Mouse (Mus musculus) skeletal muscle tissue, adult 2 months (tissue): ENCODE data around the gene Tent5c.

Source experiments
- DNase-seq: peaks from one replicate; pipeline ENCODE4 v3.0.0-alpha.2; 2012; ENCODE audit warnings: low read depth, low spot score

Tent5c gene

GRCm38 (mm10) chr3:100487046-100487445, 2.1 kb downstream of the Tent5c start:
- DNase-seq: no peak

GRCm38 (mm10) chr3:100485390-100486132, 3.6 kb downstream of the Tent5c start:
- no peak for DNase-seq

- no peak for DNase-seq
These were observed 6.0 kb downstream of the Tent5c start for GRCm38 (mm10) chr3:100482971-100483610.

- DNase-seq: no peak
These were observed 6.7 kb downstream of the Tent5c start for GRCm38 (mm10) chr3:100482324-100482911.

- DNase-seq: no peak
These were observed 8.7 kb downstream of the Tent5c start for GRCm38 (mm10) chr3:100480251-100481005.

- no peak for DNase-seq
These were observed 14.1 kb downstream of the Tent5c start for GRCm38 (mm10) chr3:100474950-100475472.

- no peak for DNase-seq
These were observed 14.6 kb downstream of the Tent5c start for GRCm38 (mm10) chr3:100474536-100474935.

GRCm38 (mm10) chr3:100473146-100473545, 16.0 kb downstream of the Tent5c start:
- DNase-seq: no peak

- DNase-seq: no peak
These were observed 18.2 kb downstream of the Tent5c start for GRCm38 (mm10) chr3:100470902-100471301.

GRCm38 (mm10) chr3:100470101-100470500, 19.0 kb downstream of the Tent5c start:
- DNase-seq: no peak

GRCm38 (mm10) chr3:100466551-100466950, 22.6 kb downstream of the Tent5c start:
- DNase-seq: no peak

GRCm38 (mm10) chr3:100464596-100464995, 24.5 kb downstream of the Tent5c start:
- DNase-seq: no peak

- DNase-seq: no peak
These were observed 25.2 kb downstream of the Tent5c start for GRCm38 (mm10) chr3:100463959-100464265.

GRCm38 (mm10) chr3:100463160-100463958, 25.8 kb downstream of the Tent5c start:
- no peak for DNase-seq

GRCm38 (mm10) chr3:100462235-100463083, 26.7 kb downstream of the Tent5c start:
- DNase-seq: no peak

GRCm38 (mm10) chr3:100460510-100460909, 28.6 kb downstream of the Tent5c start:
- no peak for DNase-seq

- no peak for DNase-seq
These were observed 45.2 kb downstream of the Tent5c start for GRCm38 (mm10) chr3:100443798-100444500.

- no peak for DNase-seq
These were observed 46.6 kb downstream of the Tent5c start for GRCm38 (mm10) chr3:100442499-100442898.

- no peak for DNase-seq
These were observed 48.4 kb downstream of the Tent5c start for GRCm38 (mm10) chr3:100440754-100441153.

- peak; percentile 32 for DNase-seq
These were observed 49.1 kb downstream of the Tent5c start for GRCm38 (mm10) chr3:100440009-100440408.
